Mouse (Mus musculus) megakaryocyte, embryonic 14.5 days (primary cell): ENCODE data around the gene Taar9. TPM values are rescaled to one million over a fixed set of nuclear protein-coding genes. Genes with fewer than 3 reads are reported as not detected.
"Not testable (repeated sequence)": the region's sequence is repeated elsewhere in the genome, so short reads cannot be mapped to it uniquely, and the experiment has no call there.

ENCODE experiments used
- H3K27me3 ChIP-seq: replicated peaks from 2 replicates; pipeline ENCODE3; 2012; ENCODE audit warnings: inconsistent platforms
- H3K36me3 ChIP-seq: replicated peaks from 2 replicates; pipeline ENCODE3; 2012; ENCODE audit warnings: low read length, inconsistent platforms, mixed read lengths
- H3K4me1 ChIP-seq: 2 replicates; pipeline ENCODE4 v1.6.1; 2012; ENCODE audit warnings: inconsistent platforms
- H3K4me3 ChIP-seq: replicated peaks from 2 replicates; pipeline ENCODE3; 2012; ENCODE audit warnings: moderate library complexity, mild to moderate bottlenecking, inconsistent platforms
- H3K9me3 ChIP-seq: 2 replicates; pipeline ENCODE4 v1.6.1; 2012; ENCODE audit warnings: inconsistent platforms
- FLI1 ChIP-seq: IDR thresholded peaks from 2 replicates; pipeline ENCODE4 v1.6.1; 2012; ENCODE audit warnings: low read length, inconsistent platforms, mixed read lengths
- GATA1 ChIP-seq: IDR thresholded peaks from 3 replicates; pipeline ENCODE4 v1.6.1; 2012; ENCODE audit warnings: mixed read lengths, low read length, inconsistent platforms, borderline replicate concordance
- polyA plus RNA-seq: library from polyadenylated mRNA; stranded (reverse); fragments of >175 nt; gene quantifications from 2 replicates; pipeline ENCODE4 v1.2.3, GENCODE M21; 2012; ENCODE audit warnings: low replicate concordance; ENCODE audit not compliant: insufficient read depth

The Taar9 gene
- polyA plus RNA-seq, 1 experiment = not detected

GRCm38 (mm10) chr10:24080166-24080565, 29.2 kb downstream of the Taar9 start:
- Histone ChIP-seq H3K4me1 (peaks cover 3% of the 10 kb centered on the region; the same call in 1 of the 2 replicates), H3K9me3 (no peaks in the 10 kb centered on the region), H3K4me3 (no peak overlapping the region), H3K36me3 (no peaks in the 10 kb centered on the region), H3K27me3 (no peaks in the 10 kb centered on the region)
- TF ChIP-seq GATA1 = no peak
- no peak for TF ChIP-seq FLI1

GRCm38 (mm10) chr10:24076200-24076599, 33.1 kb downstream of the Taar9 start, which contains the start of gene Taar8a:
Taar8a (plus strand) TSS chr10:24076500.
- not testable (repeated sequence) for H3K9me3 ChIP-seq, H3K4me1 ChIP-seq, H3K27me3 ChIP-seq, H3K4me3 ChIP-seq, H3K36me3 ChIP-seq

- H3K9me3 ChIP-seq, H3K27me3 ChIP-seq, H3K4me3 ChIP-seq, H3K4me1 ChIP-seq, H3K36me3 ChIP-seq: not testable (repeated sequence)
Observed at GRCm38 (mm10) chr10:24074751-24075150, 34.6 kb downstream of the Taar9 start.

- H3K4me3 ChIP-seq = no peak overlapping the region
- no peaks in the 10 kb centered on the region for H3K9me3 ChIP-seq
- no peaks in the 10 kb centered on the region for H3K36me3 ChIP-seq
- H3K27me3 ChIP-seq = no peaks in the 10 kb centered on the region
- no peak for TF ChIP-seq GATA1
- no peak for TF ChIP-seq FLI1
- no peaks in the 10 kb centered on the region for H3K4me1 ChIP-seq
Observed at GRCm38 (mm10) chr10:24058986-24059385, 50.3 kb downstream of the Taar9 start.

Other genes starting within 250 kb of the Taar9 start
- gene Vnn1, start 214.8 kb downstream of the Taar9 start, polyA plus RNA-seq = not detected in 2 replicates
- gene Taar1, start 189.2 kb downstream of the Taar9 start, polyA plus RNA-seq = not detected in 2 replicates
- gene Taar2, start 171.0 kb downstream of the Taar9 start, polyA plus RNA-seq = not detected in 2 replicates
- gene Taar3, start 160.0 kb downstream of the Taar9 start, polyA plus RNA-seq = not detected in 2 replicates
- not detected in 2 replicates for gene Taar4, start 149.0 kb downstream of the Taar9 start, polyA plus RNA-seq
- gene Taar5, start 138.8 kb downstream of the Taar9 start, polyA plus RNA-seq = not detected in 2 replicates
- gene Taar6, start 123.9 kb downstream of the Taar9 start, polyA plus RNA-seq = not detected in 2 replicates
- not detected in 2 replicates for gene Taar7a, start 116.1 kb downstream of the Taar9 start, polyA plus RNA-seq
- not detected in 2 replicates for gene Taar7b, start 109.6 kb downstream of the Taar9 start, polyA plus RNA-seq
- not detected in 2 replicates for gene Taar7d, start 82.3 kb downstream of the Taar9 start, polyA plus RNA-seq
- gene Taar7e, start 71.9 kb downstream of the Taar9 start, polyA plus RNA-seq = not detected in 2 replicates
- gene Taar7f, start 60.0 kb downstream of the Taar9 start, polyA plus RNA-seq = not detected in 2 replicates
- not detected in 2 replicates for gene Taar8a, start 33.0 kb downstream of the Taar9 start, polyA plus RNA-seq
- not detected in 2 replicates for gene Taar8b, start 17.2 kb downstream of the Taar9 start, polyA plus RNA-seq
- gene Taar8c, start 7.6 kb downstream of the Taar9 start, polyA plus RNA-seq = not detected in 2 replicates
- 109 and 228 TPM in 2 replicates for gene Stx7, start 39.8 kb upstream of the Taar9 start, polyA plus RNA-seq
- not detected in 2 replicates for gene Moxd1, start 114.0 kb upstream of the Taar9 start, polyA plus RNA-seq